Mouse (Mus musculus) CH12.LX (cell line): Measurements from ENCODE around the gene Mvb12b. TPM values are rescaled to one million over a fixed set of nuclear protein-coding genes. Genes with fewer than 3 reads are reported as not detected.

ENCODE experiments used
- DNase-seq: peaks from one replicate; pipeline ENCODE4 v3.0.0-alpha.2; 2013; ENCODE audit errors: extremely low read depth
- H3K27ac ChIP-seq: 2 replicates; pipeline ENCODE4 v1.5.1; 2012; ENCODE audit warnings: low read depth, mild to moderate bottlenecking, control low read depth, moderate library complexity; ENCODE audit not compliant: insufficient read depth
- H3K27me3 ChIP-seq: replicated peaks from 2 replicates; pipeline ENCODE3; 2012; ENCODE audit warnings: inconsistent platforms
- H3K36me3 ChIP-seq, 2 experiments: replicated peaks in 1 of 2; 2 replicates each; pipeline versions ENCODE3 to v1.6.1; 2012; ENCODE audit warnings: inconsistent platforms in 1 of 2, low read length in 1 of 2, mild to moderate bottlenecking in 1 of 2, mixed read lengths in 1 of 2, moderate library complexity in 1 of 2; ENCODE audit not compliant: control insufficient read depth in 1 of 2, insufficient read depth in 1 of 2
- H3K4me1 ChIP-seq, 2 experiments: 2 replicates each; pipeline ENCODE4 v1.6.1; 2012; ENCODE audit warnings: inconsistent platforms in 1 of 2, moderate library complexity in 1 of 2; ENCODE audit not compliant: insufficient read depth in 2 of 2, control insufficient read depth in 1 of 2
- H3K4me2 ChIP-seq: 2 replicates; pipeline ENCODE4 v1.6.1; 2012; ENCODE audit warnings: low read depth, mild to moderate bottlenecking, control low read depth; ENCODE audit not compliant: poor library complexity, insufficient read depth, severe bottlenecking
- H3K4me3 ChIP-seq, 3 experiments: fragments of 150-350 bp in 1 of 3; sonication (generic) in 1 of 3; replicated peaks in 1 of 3; 2 replicates each; pipeline versions ENCODE3 to v1.5.1; 2011 to 2012; ENCODE audit warnings: low read depth in 2 of 3, low read length in 2 of 3, mild to moderate bottlenecking in 2 of 3, moderate library complexity in 2 of 3, control low read depth in 1 of 3, improper control_type of control experiment in 1 of 3, inconsistent platforms in 1 of 3, mixed read lengths in 1 of 3; ENCODE audit not compliant: poor library complexity in 1 of 3
- H3K79me2 ChIP-seq: replicated peaks from 2 replicates; pipeline ENCODE4 v1.6.1; 2012; ENCODE audit warnings: mild to moderate bottlenecking, moderate library complexity; ENCODE audit not compliant: control insufficient read depth, poor library complexity, insufficient read depth, severe bottlenecking; ENCODE audit errors: extremely low read depth
- H3K9ac ChIP-seq: 2 replicates; pipeline ENCODE4 v1.6.1; 2012; ENCODE audit warnings: low read depth, mild to moderate bottlenecking, control low read depth, moderate library complexity; ENCODE audit not compliant: insufficient read depth
- H3K9me3 ChIP-seq: replicated peaks from 2 replicates; pipeline ENCODE3; 2012; ENCODE audit warnings: low read length, inconsistent platforms, mixed read lengths
- BHLHE40 ChIP-seq: IDR thresholded peaks from 2 replicates; pipeline ENCODE4 v1.6.1; 2011; ENCODE audit warnings: mild to moderate bottlenecking, low read depth, low read length, improper control_type of control experiment
- CHD2 ChIP-seq: IDR thresholded peaks from 2 replicates; pipeline ENCODE4 v1.6.1; 2011; ENCODE audit warnings: low read length, improper control_type of control experiment
- CTCF ChIP-seq, 2 experiments: IDR thresholded peaks in 1 of 2; conservative IDR thresholded peaks in 1 of 2; 2 replicates each; pipeline ENCODE4 v1.5.1; 2011 to 2012; ENCODE audit warnings: low read depth in 2 of 2, low read length in 2 of 2, improper control_type of control experiment in 1 of 2, inconsistent platforms in 1 of 2, mild to moderate bottlenecking in 1 of 2, moderate library complexity in 1 of 2
- ELF1 ChIP-seq: IDR thresholded peaks from 2 replicates; pipeline ENCODE4 v1.6.1; 2014; ENCODE audit warnings: low read depth, mild to moderate bottlenecking, inconsistent platforms, low read length, improper control_type of control experiment
- EP300 ChIP-seq: IDR thresholded peaks from 2 replicates; pipeline ENCODE4 v1.6.1; 2011; ENCODE audit warnings: low read length, improper control_type of control experiment
- ETS1 ChIP-seq: conservative IDR thresholded peaks from 2 replicates; pipeline ENCODE4 v1.6.1; 2012; ENCODE audit warnings: low read depth, mild to moderate bottlenecking, inconsistent platforms, low read length, improper control_type of control experiment, moderate library complexity
- JUN ChIP-seq: IDR thresholded peaks from 2 replicates; pipeline ENCODE4 v1.6.1; 2011; ENCODE audit warnings: low read depth, mild to moderate bottlenecking, low read length, improper control_type of control experiment, moderate library complexity; ENCODE audit not compliant: insufficient read depth
- JUND ChIP-seq: conservative IDR thresholded peaks from 2 replicates; pipeline ENCODE4 v1.6.1; 2011; ENCODE audit warnings: low read depth, low read length, improper control_type of control experiment
- MAX ChIP-seq: IDR thresholded peaks from 2 replicates; pipeline ENCODE4 v1.6.1; 2011; ENCODE audit warnings: low read length, improper control_type of control experiment
- MXI1 ChIP-seq: IDR thresholded peaks from 2 replicates; pipeline ENCODE4 v1.6.1; 2011; ENCODE audit warnings: mild to moderate bottlenecking, low read depth, low read length, improper control_type of control experiment
- MYC ChIP-seq: IDR thresholded peaks from 2 replicates; pipeline ENCODE4 v1.6.1; 2011; ENCODE audit warnings: low read depth, mild to moderate bottlenecking, improper control_type of control experiment, low read length
- NELFE ChIP-seq: IDR thresholded peaks from 2 replicates; pipeline ENCODE4 v1.6.1; 2011; ENCODE audit warnings: low read depth, low read length, improper control_type of control experiment
- PAX5 ChIP-seq: IDR thresholded peaks from 2 replicates; pipeline ENCODE4 v1.6.1; 2012; ENCODE audit warnings: low read length, inconsistent platforms, mixed read lengths
- POLR2A ChIP-seq: IDR thresholded peaks from 2 replicates; pipeline ENCODE4 v1.6.1; 2011; ENCODE audit warnings: low read depth, mild to moderate bottlenecking, improper control_type of control experiment, low read length
- RAD21 ChIP-seq: IDR thresholded peaks from 2 replicates; pipeline ENCODE4 v1.6.1; 2011; ENCODE audit warnings: low read depth, mild to moderate bottlenecking, low read length, improper control_type of control experiment, moderate library complexity
- SIN3A ChIP-seq: IDR thresholded peaks from 2 replicates; pipeline ENCODE4 v1.6.1; 2012; ENCODE audit warnings: low read length, improper control_type of control experiment, inconsistent platforms
- SMC3 ChIP-seq: IDR thresholded peaks from 2 replicates; pipeline ENCODE4 v1.6.1; 2011; ENCODE audit warnings: low read depth, low read length, improper control_type of control experiment
- TBP ChIP-seq: conservative IDR thresholded peaks from 2 replicates; pipeline ENCODE4 v1.6.1; 2011; ENCODE audit warnings: low read depth, low read length, improper control_type of control experiment
- UBTF ChIP-seq: IDR thresholded peaks from 2 replicates; pipeline ENCODE4 v1.6.1; 2012; ENCODE audit warnings: low read depth, mild to moderate bottlenecking, inconsistent platforms, low read length, improper control_type of control experiment, moderate library complexity
- USF1 ChIP-seq: IDR thresholded peaks from 2 replicates; pipeline ENCODE4 v1.6.1; 2014; ENCODE audit warnings: low read depth, mild to moderate bottlenecking, inconsistent platforms, low read length, improper control_type of control experiment
- dilution Hi-C: fragments of 300-500 bp; cut with MboI; formaldehyde crosslinking; loops from 2 replicates; pipeline ENCODE4 v1.14.3; 2020; ENCODE audit warnings: low sequenced_read_pairs; ENCODE audit not compliant: extremely low pct_unique_long_range_greater_than_20kb, extremely low pct_ligation_motif_present
- in situ Hi-C: fragments of 300-500 bp; cut with MboI; formaldehyde crosslinking; loops from 3 replicates; pipeline ENCODE4 v1.14.3; 2019; ENCODE audit warnings: low sequenced_read_pairs, low pct_ligation_motif_present, low pct_unique_long_range_greater_than_20kb, mixed read lengths
- polyA plus RNA-seq: library from polyadenylated mRNA; unstranded; fragments of >175 nt; gene quantifications from 2 replicates; pipeline ENCODE4 v1.2.1, GENCODE M21; 2012; ENCODE audit warnings: low read depth; ENCODE audit not compliant: insufficient read length
- total RNA-seq, 2 experiments: library from RNA; depleted of rRNA; stranded (reverse); fragments of 300-350 nt in 1 of 2; fragments of >200 nt in 1 of 2; gene quantifications; 2 replicates each; pipeline ENCODE4 v1.2.3; 2012 to 2014

The Mvb12b gene
- total and polyA plus RNA-seq, 3 experiments: 3.0 to 16.7 (median 5.3) TPM

DNA sequence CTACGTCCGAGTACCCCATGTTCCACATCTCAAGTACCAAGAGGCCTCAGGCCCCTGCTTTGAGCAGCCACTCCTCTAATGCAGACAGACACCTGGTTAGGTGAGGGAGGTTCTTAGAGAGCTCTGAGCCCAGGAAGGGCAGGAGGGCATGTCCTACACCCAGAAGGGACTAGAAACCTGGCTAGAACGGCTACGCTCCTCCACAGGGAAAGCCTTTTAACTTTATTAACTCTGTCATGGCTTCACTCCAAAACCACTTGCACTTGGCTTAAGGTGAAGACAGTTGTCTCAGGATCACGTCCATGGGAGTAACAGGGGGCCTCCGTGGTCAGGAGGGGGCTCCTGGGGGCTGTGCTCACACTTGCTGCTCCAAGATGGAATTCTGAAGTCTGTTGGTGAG lies 125.5 kb downstream of the Mvb12b start:
- TF ChIP-seq EP300 (no peak), USF1 (no peak), SMC3 (no peak), MAX (no peak)
- H3K27ac ChIP-seq: no peak overlapping the region
- no peak overlapping the region for H3K4me3 ChIP-seq
- H3K36me3 ChIP-seq: no peaks in the 10 kb centered on the region
- in situ Hi-C loops (loop anchor here (25.0 kb wide), 1 partner anchor 875 kb away; no protein-coding TSS in a partner anchor), dilution Hi-C loops (no loop called here)
- no peaks in the 10 kb centered on the region for H3K79me2 ChIP-seq
- H3K4me1 ChIP-seq: peaks cover 0 to 13% of the 10 kb centered on the region in 2 experiments; a peak in 2 of 4 replicates
- no peak for DNase-seq
- no peak overlapping the region for H3K9ac ChIP-seq
- H3K9me3 ChIP-seq: no peaks in the 10 kb centered on the region
- H3K4me2 ChIP-seq: no peak overlapping the region
- no peaks in the 10 kb centered on the region for H3K27me3 ChIP-seq

DNA sequence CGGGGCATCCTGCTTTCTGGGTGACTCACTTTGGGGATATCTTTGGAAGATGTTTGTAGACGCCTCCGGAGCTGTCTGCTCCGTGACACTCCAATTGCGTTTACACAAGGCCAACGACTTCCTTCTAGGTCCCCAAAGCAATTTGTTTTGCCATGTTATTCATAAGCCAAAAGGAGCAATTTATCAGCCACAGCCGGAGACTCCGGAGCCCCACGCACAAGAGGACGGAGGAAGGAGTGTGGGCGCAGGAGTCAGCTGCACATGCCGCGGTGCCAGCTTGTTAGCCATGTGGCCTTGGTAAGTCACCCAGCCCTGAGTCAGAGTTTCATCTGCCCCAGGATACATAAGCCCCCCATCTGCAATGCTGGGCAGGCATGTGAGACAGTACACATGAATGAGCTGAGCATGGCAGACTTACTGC lies 127.2 kb downstream of the Mvb12b start:
- H3K36me3 ChIP-seq: no peaks in the 10 kb centered on the region
- H3K79me2 ChIP-seq: no peaks in the 10 kb centered on the region
- no peaks in the 10 kb centered on the region for H3K27me3 ChIP-seq
- no peak overlapping the region for H3K4me2 ChIP-seq
- no peak overlapping the region for H3K9ac ChIP-seq
- no peak overlapping the region for H3K27ac ChIP-seq
- no peak for DNase-seq
- dilution Hi-C loops (no loop called here), in situ Hi-C loops (loop anchor here (25.0 kb wide), 1 partner anchor 877 kb away; no protein-coding TSS in a partner anchor)
- H3K4me3 ChIP-seq: no peak overlapping the region
- no peak for TF ChIP-seq BHLHE40
- TF ChIP-seq RAD21: no peak
- TF ChIP-seq JUND: no peak
- no peak for TF ChIP-seq SIN3A
- TF ChIP-seq ELF1: no peak
- TF ChIP-seq CTCF (conservative IDR thresholded peaks at IDR 0.05 in 1 of 2, IDR thresholded peaks at IDR 0.05 in 1 of 2; ENCODE audit: low read depth in 2 of 2, low read length in 2 of 2): no peak
- no peak for TF ChIP-seq JUN
- TF ChIP-seq ETS1: no peak
- no peak for TF ChIP-seq MAX
- TF ChIP-seq UBTF: no peak
- no peak for TF ChIP-seq CHD2
- no peak for TF ChIP-seq PAX5
- TF ChIP-seq SMC3: no peak
- no peak for TF ChIP-seq MXI1
- TF ChIP-seq POLR2A: no peak
- TF ChIP-seq USF1: no peak
- TF ChIP-seq NELFE: no peak
- no peak for TF ChIP-seq TBP
- TF ChIP-seq MYC: no peak
- H3K4me1 ChIP-seq: peaks cover 2 to 22% of the 10 kb centered on the region in 2 experiments; a peak in 3 of 4 replicates
- H3K9me3 ChIP-seq: no peaks in the 10 kb centered on the region
